Comparison of ENCODE assay signal across 22 mouse cellular contexts in genomic region chr7:125973874-125974273, GRCm38 (mm10).
DNase-seq lines count a peak whose midpoint lies in the region; ATAC-seq lines count a peak whose summit lies in the region.
"Had no signal": no experiment of that assay in that cellular context is flagged by ENCODE, and none has a peak within 500 bp of the region (broad histone marks: within the 10 kb centered on the region; RNA-seq: fewer than 3 reads in every experiment).

No protein-coding gene starts in this region.

- H3K27me3 ChIP-seq in heart, embryonic 10.5 days (ENCODE audit: insufficient read depth, poor library complexity, severe bottlenecking): no peaks in the 10 kb centered on the region
- no peaks in the 10 kb centered on the region for H3K27me3 ChIP-seq in kidney, embryonic 15.5 days
- H3K27me3 ChIP-seq in embryonic facial prominence, embryonic 11.5 days (ENCODE audit: control insufficient read depth, insufficient read depth, low read length): no peaks in the 10 kb centered on the region
- H3K27me3 ChIP-seq: embryonic facial prominence, embryonic 15.5 days; hindbrain, embryonic 12.5 days had no signal

- ATAC-seq in kidney, embryonic 15.5 days (replicated peaks; ENCODE audit: low FRiP score): 0 out of 2 replicates have a peak, but pooled peaks have one; percentile 35
- ATAC-seq in embryonic facial prominence, embryonic 11.5 days (replicated peaks; ENCODE audit: insufficient number of reproducible peaks, low FRiP score, low TSS enrichment, low read depth): 0 out of 2 replicates have a peak, but pooled peaks have one; percentile 45
- ATAC-seq: forebrain, embryonic 16.5 days; inflammation-experienced regulatory T-cells, adult 6 months; midbrain, embryonic 16.5 days had no signal

- H3K9me3 ChIP-seq in heart, embryonic 10.5 days: no peaks in the 10 kb centered on the region
- H3K9me3 ChIP-seq in kidney, embryonic 15.5 days (replicated peaks): no peaks in the 10 kb centered on the region
- H3K9me3 ChIP-seq in embryonic facial prominence, embryonic 11.5 days (replicated peaks; ENCODE audit: control insufficient read depth, low read length): no peaks in the 10 kb centered on the region
- H3K9me3 ChIP-seq: embryonic facial prominence, embryonic 15.5 days; hindbrain, embryonic 12.5 days had no signal

- H3K36me3 ChIP-seq in heart, embryonic 10.5 days: no peaks in the 10 kb centered on the region
- H3K36me3 ChIP-seq in kidney, embryonic 15.5 days: no peaks in the 10 kb centered on the region
- H3K36me3 ChIP-seq in embryonic facial prominence, embryonic 11.5 days (replicated peaks; ENCODE audit: control insufficient read depth, insufficient read depth, low read depth, low read length): no peaks in the 10 kb centered on the region
- H3K36me3 ChIP-seq: embryonic facial prominence, embryonic 15.5 days; hindbrain, embryonic 12.5 days had no signal

- H3K4me3 ChIP-seq in heart, embryonic 10.5 days: no peak overlapping the region
- H3K4me3 ChIP-seq in kidney, embryonic 15.5 days (replicated peaks): no peak overlapping the region
- H3K4me3 ChIP-seq in embryonic facial prominence, embryonic 11.5 days (ENCODE audit: low read depth, low read length): no peak overlapping the region
- H3K4me3 ChIP-seq: embryonic facial prominence, embryonic 15.5 days; hindbrain, embryonic 12.5 days had no signal

- no peak overlapping the region for H3K9ac ChIP-seq in kidney, embryonic 15.5 days
- H3K9ac ChIP-seq in embryonic facial prominence, embryonic 11.5 days (replicated peaks; ENCODE audit: low read length): no peak overlapping the region
- H3K9ac ChIP-seq: embryonic facial prominence, embryonic 15.5 days; hindbrain, embryonic 12.5 days had no signal

- 47% methylated on average over 4 of the region's 4 CpGs for WGBS in heart, embryonic 10.5 days
- WGBS in kidney, embryonic 15.5 days: 37% methylated on average over 4 of the region's 4 CpGs
- WGBS in embryonic facial prominence, embryonic 11.5 days: 38% methylated on average over 4 of the region's 4 CpGs

- intact Hi-C loops in heart, postnatal 25 days (cut with DNase I): loop anchor here (2.0 kb wide), 1 partner anchor 23 kb away; no protein-coding TSS in a partner anchor

- H3K4me1 ChIP-seq in heart, embryonic 10.5 days: peaks cover 51% of the 10 kb centered on the region
- no peaks in the 10 kb centered on the region for H3K4me1 ChIP-seq in kidney, embryonic 15.5 days
- no peaks in the 10 kb centered on the region for H3K4me1 ChIP-seq in embryonic facial prominence, embryonic 11.5 days (ENCODE audit: control insufficient read depth, insufficient read depth, low read length)

- DNase-seq in heart, embryonic 10.5 days (ENCODE audit: low spot score): no peak
- DNase-seq in heart, postnatal 25 days (ENCODE audit: low spot score): no peak
- DNase-seq in kidney, postnatal 14 days: no peak
- peak; percentile 12 for DNase-seq in R1 (ENCODE audit: low read depth, low spot score)
- no peak for DNase-seq in embryonic facial prominence, embryonic 11.5 days (ENCODE audit: low spot score)
- DNase-seq in spleen, postnatal 4 days (ENCODE audit: low spot score in 2 of 2): no peak
- DNase-seq: adrenal gland, adult 8-10 months; cerebellum, adult 8-10 months; kidney, adult 2 months; kidney, postnatal 25 days; lung, adult 18-20 months; lung, postnatal 36 days; right cerebral cortex, postnatal 4 days; thymus, adult 18-20 months; thymus, postnatal 4 days had no signal

- peak overlapping the region; percentile 79 for H3K27ac ChIP-seq in heart, embryonic 10.5 days
- no peak overlapping the region for H3K27ac ChIP-seq in kidney, embryonic 15.5 days
- no peak overlapping the region for H3K27ac ChIP-seq in embryonic facial prominence, embryonic 11.5 days (replicated peaks; ENCODE audit: low read depth, low read length)
- H3K27ac ChIP-seq: hindbrain, embryonic 12.5 days had no signal

- H3K4me2 ChIP-seq in kidney, embryonic 15.5 days: no peak overlapping the region
- H3K4me2 ChIP-seq in embryonic facial prominence, embryonic 11.5 days (ENCODE audit: low read depth, low read length): no peak overlapping the region
- H3K4me2 ChIP-seq: embryonic facial prominence, embryonic 15.5 days; hindbrain, embryonic 12.5 days; liver, embryonic 11.5 days had no signal
